Mouse (Mus musculus) liver, postnatal 0 days (tissue): ENCODE data around the gene Gm867. TPM values are rescaled to one million over a fixed set of nuclear protein-coding genes. Genes with fewer than 3 reads are reported as not detected.

ENCODE experiments used
- ATAC-seq: fragments of 200-750 bp; cut with Nextera tagmentation; 2 replicates; pipeline ENCODE4 v1.8.0; 2017; ENCODE audit warnings: mild to moderate bottlenecking, moderate library complexity
- DNase-seq: peaks from one replicate; pipeline ENCODE4 v3.0.0-alpha.2; 2016
- H3K27ac ChIP-seq: fragments of 300-500 bp; sonication (generic); 2 replicates; pipeline ENCODE4 v1.5.1; 2014; ENCODE audit warnings: antibody characterized with exemption, moderate library complexity, mild to moderate bottlenecking, low read depth
- H3K27me3 ChIP-seq: fragments of 300-500 bp; sonication (generic); 2 replicates; pipeline ENCODE4 v1.6.1; 2014; ENCODE audit warnings: low read length, control low read depth, mixed read lengths; ENCODE audit not compliant: insufficient read depth
- H3K36me3 ChIP-seq: fragments of 300-500 bp; sonication (generic); replicated peaks from 2 replicates; pipeline ENCODE4 v1.6.1; 2014; ENCODE audit warnings: mild to moderate bottlenecking, control low read depth, low read length, moderate library complexity, mixed read lengths; ENCODE audit not compliant: insufficient read depth
- H3K4me1 ChIP-seq: fragments of 300-500 bp; sonication (generic); 2 replicates; pipeline ENCODE4 v1.6.1; 2014; ENCODE audit warnings: antibody characterized with exemption, mild to moderate bottlenecking, control low read depth; ENCODE audit not compliant: insufficient read depth
- H3K4me2 ChIP-seq: fragments of 300-500 bp; sonication (generic); 2 replicates; pipeline ENCODE4 v1.6.1; 2014; ENCODE audit warnings: low read depth, mild to moderate bottlenecking, low read length, moderate library complexity, mixed read lengths
- H3K4me3 ChIP-seq: fragments of 300-500 bp; sonication (generic); 2 replicates; pipeline ENCODE4 v1.5.1; 2014; ENCODE audit warnings: low read depth, low read length
- H3K9ac ChIP-seq: fragments of 300-500 bp; sonication (generic); replicated peaks from 2 replicates; pipeline ENCODE4 v1.6.1; 2014; ENCODE audit warnings: mild to moderate bottlenecking, moderate library complexity
- H3K9me3 ChIP-seq: fragments of 300-500 bp; sonication (generic); 2 replicates; pipeline ENCODE4 v1.6.1; 2016; ENCODE audit warnings: mild to moderate bottlenecking, control low read depth, low read length, mixed read lengths
- CTCF ChIP-seq: sonication (generic); IDR thresholded peaks from 2 replicates; pipeline ENCODE4 v1.5.1; 2016; ENCODE audit warnings: antibody characterized with exemption, low read depth
- EP300 ChIP-seq: IDR thresholded peaks from 2 replicates; pipeline ENCODE4 v1.6.1; 2016; ENCODE audit warnings: antibody characterized with exemption, low read depth, mild to moderate bottlenecking
- WGBS: fragments of 180-500 bp; shearing (Covaris S2); extraction: QIAGEN DNeasy Blood & Tissue Kit; methylation state at CpG from one replicate; pipeline ENCODE4 v1.1.7; 2014; ENCODE audit not compliant: insufficient replicate concordance; 5-methylcytosine and 5-hydroxymethylcytosine counted together
- polyA plus RNA-seq: library from polyadenylated mRNA; unstranded; fragments of >200 nt; fragmentation: Nextera tagmentation; extraction: Ambion mirVana; gene quantifications from 2 replicates; pipeline ENCODE4 v1.2.1, GENCODE M21; 2015

The Gm867 gene
- polyA plus RNA-seq, 1 experiment from 2014 or later, result 8.6 TPM

GRCm38 (mm10) chr10:75910698-75911097, 29.8 kb downstream of the Gm867 start:
- no peak for DNase-seq
- no peaks in the 10 kb centered on the region for H3K9me3 ChIP-seq
- no peak overlapping the region for H3K27ac ChIP-seq
- peaks cover 57% of the 10 kb centered on the region for H3K36me3 ChIP-seq
- no peaks in the 10 kb centered on the region for H3K4me1 ChIP-seq
- no peak for ATAC-seq
- no peak overlapping the region for H3K9ac ChIP-seq
- 82% methylated on average over 2 of the region's 2 CpGs for WGBS
- no peak for TF ChIP-seq CTCF
- no peak for TF ChIP-seq EP300
- no peak overlapping the region for H3K4me2 ChIP-seq
- no peak overlapping the region for H3K4me3 ChIP-seq
- no peaks in the 10 kb centered on the region for H3K27me3 ChIP-seq

DNA sequence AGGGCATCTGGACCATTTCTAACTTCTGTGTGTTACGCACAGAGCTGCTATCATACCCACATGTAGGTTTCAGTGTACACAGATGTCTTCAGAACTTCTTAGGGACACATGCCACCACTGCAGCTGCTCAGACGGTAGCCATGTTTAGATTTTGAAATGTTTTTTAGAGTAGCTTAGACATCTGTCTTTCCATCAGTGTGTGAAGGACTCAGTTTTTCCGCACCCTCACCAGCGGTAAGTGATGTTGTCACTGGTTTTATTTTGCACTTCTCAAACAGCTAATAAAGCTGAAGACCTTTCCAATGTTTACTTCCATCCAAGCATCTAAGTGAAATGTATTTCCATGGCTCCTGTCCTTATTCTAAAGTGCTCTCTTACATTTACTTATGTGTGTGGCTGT, 33.6 kb downstream of the Gm867 start:
- peaks cover 81% of the 10 kb centered on the region for H3K36me3 ChIP-seq
- WGBS, result 93% methylated on average over 4 of the region's 4 CpGs
- no peaks in the 10 kb centered on the region for H3K9me3 ChIP-seq
- H3K4me3 ChIP-seq, result no peak overlapping the region
- DNase-seq, result no peak
- H3K4me1 ChIP-seq, result no peaks in the 10 kb centered on the region
- TF ChIP-seq CTCF (no peak), EP300 (no peak)
- ATAC-seq, result no peak
- no peak overlapping the region for H3K9ac ChIP-seq
- no peak overlapping the region for H3K4me2 ChIP-seq
- no peak overlapping the region for H3K27ac ChIP-seq
- no peaks in the 10 kb centered on the region for H3K27me3 ChIP-seq

GRCm38 (mm10) chr10:75904391-75904790, 36.1 kb downstream of the Gm867 start:
- Histone ChIP-seq H3K4me1 (no peaks in the 10 kb centered on the region), H3K27me3 (no peaks in the 10 kb centered on the region), H3K9ac (no peak overlapping the region), H3K36me3 (peaks cover 68% of the 10 kb centered on the region), H3K4me3 (no peak overlapping the region), H3K9me3 (no peaks in the 10 kb centered on the region), H3K4me2 (no peak overlapping the region), H3K27ac (no peak overlapping the region)
- WGBS, result 86% methylated on average over 5 of the region's 5 CpGs
- TF ChIP-seq CTCF (no peak), EP300 (no peak)
- DNase-seq, result no peak
- ATAC-seq, result no peak

- 69% methylated on average over 3 of the region's 3 CpGs for WGBS
Observed at GRCm38 (mm10) chr10:75898846-75899245, 41.6 kb downstream of the Gm867 start.

DNA sequence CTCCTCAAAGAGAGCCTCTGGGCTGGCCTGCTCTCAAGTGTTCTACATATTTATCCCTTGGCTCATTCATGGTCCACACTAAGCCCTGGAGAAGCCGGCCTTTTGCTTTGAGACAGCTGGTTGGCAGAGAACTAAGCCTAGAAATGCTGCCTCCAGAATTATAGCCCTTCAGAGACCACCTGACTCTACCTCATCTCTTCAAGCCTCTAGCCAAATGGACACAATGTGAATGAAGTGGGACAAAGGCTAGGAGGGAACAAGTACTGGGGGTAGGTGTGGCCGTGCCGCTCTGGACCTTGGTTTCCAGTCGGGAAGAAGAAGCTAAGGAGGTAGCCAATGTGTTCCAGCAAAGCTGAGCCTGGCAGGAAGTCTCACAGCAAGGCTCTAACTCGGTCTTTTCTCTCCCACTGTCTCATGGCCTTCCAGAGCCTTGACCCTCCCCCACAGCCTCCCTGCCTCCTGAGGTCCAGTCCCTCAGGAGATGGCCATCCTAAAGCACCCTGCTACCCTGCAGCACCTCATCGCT, 42.4 kb downstream of the Gm867 start:
- H3K9me3 ChIP-seq, result no peaks in the 10 kb centered on the region
- H3K36me3 ChIP-seq, result peaks cover 48% of the 10 kb centered on the region
- H3K9ac ChIP-seq, result no peak overlapping the region
- no peaks in the 10 kb centered on the region for H3K27me3 ChIP-seq
- TF ChIP-seq EP300, result no peak
- TF ChIP-seq CTCF, result no peak
- ATAC-seq, result no peak
- no peak overlapping the region for H3K4me3 ChIP-seq
- 80% methylated on average over 6 of the region's 6 CpGs for WGBS
- H3K4me1 ChIP-seq, result peaks cover 10% of the 10 kb centered on the region
- DNase-seq, result no peak
- no peak overlapping the region for H3K27ac ChIP-seq
- no peak overlapping the region for H3K4me2 ChIP-seq

More at GRCm38 (mm10) chr10:75898846-75899245, 41.6 kb downstream of the Gm867 start:
- ATAC-seq, result no peak
- H3K9ac ChIP-seq, result no peak overlapping the region
- H3K4me2 ChIP-seq, result no peak overlapping the region
- no peak for TF ChIP-seq CTCF
- TF ChIP-seq EP300, result no peak
- H3K27me3 ChIP-seq, result no peaks in the 10 kb centered on the region
- peaks cover 4% of the 10 kb centered on the region; the same call in 1 of the 2 replicates for H3K4me1 ChIP-seq
- H3K9me3 ChIP-seq, result no peaks in the 10 kb centered on the region
- peaks cover 56% of the 10 kb centered on the region for H3K36me3 ChIP-seq
- H3K27ac ChIP-seq, result peak overlapping the region; percentile 2; the same call in 1 of the 2 replicates
- DNase-seq, result no peak
- H3K4me3 ChIP-seq, result no peak overlapping the region

- H3K9me3 ChIP-seq, result no peaks in the 10 kb centered on the region
- no peak overlapping the region for H3K27ac ChIP-seq
- DNase-seq (peak; percentile 82), ATAC-seq (no peak)
- no peak overlapping the region for H3K9ac ChIP-seq
- no peaks in the 10 kb centered on the region for H3K27me3 ChIP-seq
- TF ChIP-seq EP300 (no peak), CTCF (peak; percentile 87)
- H3K36me3 ChIP-seq, result peaks cover 41% of the 10 kb centered on the region
- no peak overlapping the region for H3K4me2 ChIP-seq
- no peak overlapping the region for H3K4me3 ChIP-seq
- 42% methylated on average over 6 of the region's 6 CpGs for WGBS
- H3K4me1 ChIP-seq, result peaks cover 10% of the 10 kb centered on the region
Observed at GRCm38 (mm10) chr10:75897373-75897772, 43.1 kb downstream of the Gm867 start.

- Histone ChIP-seq H3K9ac (no peak overlapping the region), H3K4me1 (peaks cover 10% of the 10 kb centered on the region), H3K4me3 (no peak overlapping the region), H3K36me3 (peaks cover 33% of the 10 kb centered on the region), H3K9me3 (no peaks in the 10 kb centered on the region), H3K27me3 (no peaks in the 10 kb centered on the region), H3K4me2 (no peak overlapping the region), H3K27ac (no peak overlapping the region)
- 88% methylated on average over 1 of the region's 1 CpGs for WGBS
- TF ChIP-seq CTCF (no peak), EP300 (no peak)
- DNase-seq (no peak), ATAC-seq (no peak)
Observed at GRCm38 (mm10) chr10:75896208-75896607, 44.3 kb downstream of the Gm867 start.
